Mouse (Mus musculus): Measurements from ENCODE around the gene Scd2. TPM values are rescaled to one million over a fixed set of nuclear protein-coding genes. Genes with fewer than 3 reads are reported as not detected.
"Not testable (repeated sequence)": the region's sequence is repeated elsewhere in the genome, so short reads cannot be mapped to it uniquely, and the experiment has no call there.

Scd2 gene
- total and polyA plus RNA-seq, 3 experiments = 97.6 to 710 (median 649) TPM

GRCm38 (mm10) chr19:44318545-44318944, 25.1 kb downstream of the Scd2 start:
- no peaks in the 10 kb centered on the region for H3K9me3 ChIP-seq (replicated peaks)
- H3K27me3 ChIP-seq (ENCODE audit: insufficient read depth, low read length) = no peaks in the 10 kb centered on the region
- H3K4me1 ChIP-seq (ENCODE audit: insufficient read depth, low read depth, low read length) = peaks cover 22% of the 10 kb centered on the region
- H3K4me3 ChIP-seq (ENCODE audit: low read depth, low read length) = no peak overlapping the region
- DNase-seq (ENCODE audit: low spot score) (no peak), ATAC-seq (ENCODE audit: extremely low read depth, insufficient number of reproducible peaks, low FRiP score, poor library complexity, severe bottlenecking) (no peak)
- no peak for TF ChIP-seq POLR2AphosphoS5 (IDR thresholded peaks at IDR 0.05; ENCODE audit: insufficient replicate concordance, low read depth, low read length)
- no peak for TF ChIP-seq GATA2 (IDR thresholded peaks at IDR 0.05; ENCODE audit: borderline replicate concordance, low read depth, low read length)
- no peak for TF ChIP-seq CTCF (IDR thresholded peaks at IDR 0.05; ENCODE audit: low read depth, low read length)
- no peak for TF ChIP-seq GATA1 (IDR thresholded peaks at IDR 0.05; ENCODE audit: borderline replicate concordance, low read length)
- no peak for TF ChIP-seq TAL1 (conservative IDR thresholded peaks at IDR 0.05; ENCODE audit: low read depth, low read length)
- H3K36me3 ChIP-seq (replicated peaks) = peaks cover 9% of the 10 kb centered on the region

- Histone ChIP-seq H3K36me3 (replicated peaks) (peaks cover 4% of the 10 kb centered on the region), H3K4me1 (ENCODE audit: insufficient read depth, low read depth, low read length) (peaks cover 10% of the 10 kb centered on the region), H3K9me3 (replicated peaks) (no peaks in the 10 kb centered on the region), H3K4me3 (ENCODE audit: low read depth, low read length) (no peak overlapping the region), H3K27me3 (ENCODE audit: insufficient read depth, low read length) (no peaks in the 10 kb centered on the region)
- TF ChIP-seq GATA1 (IDR thresholded peaks at IDR 0.05; ENCODE audit: borderline replicate concordance, low read length) (no peak), TAL1 (conservative IDR thresholded peaks at IDR 0.05; ENCODE audit: low read depth, low read length) (no peak), POLR2AphosphoS5 (IDR thresholded peaks at IDR 0.05; ENCODE audit: insufficient replicate concordance, low read depth, low read length) (no peak), GATA2 (IDR thresholded peaks at IDR 0.05; ENCODE audit: borderline replicate concordance, low read depth, low read length) (no peak), CTCF (IDR thresholded peaks at IDR 0.05; ENCODE audit: low read depth, low read length) (no peak)
- no peak for ATAC-seq (ENCODE audit: extremely low read depth, insufficient number of reproducible peaks, low FRiP score, poor library complexity, severe bottlenecking)
- DNase-seq (ENCODE audit: low spot score) = no peak
Measured at GRCm38 (mm10) chr19:44320316-44320715, 26.8 kb downstream of the Scd2 start.

GRCm38 (mm10) chr19:44321201-44321600, 27.7 kb downstream of the Scd2 start:
- no peaks in the 10 kb centered on the region for H3K9me3 ChIP-seq (replicated peaks)
- DNase-seq (ENCODE audit: low spot score) = no peak
- no peak overlapping the region for H3K4me3 ChIP-seq (ENCODE audit: low read depth, low read length)
- H3K36me3 ChIP-seq (replicated peaks) = peaks cover 4% of the 10 kb centered on the region
- peaks cover 10% of the 10 kb centered on the region for H3K4me1 ChIP-seq (ENCODE audit: insufficient read depth, low read depth, low read length)
- no peak for TF ChIP-seq GATA1 (IDR thresholded peaks at IDR 0.05; ENCODE audit: borderline replicate concordance, low read length)
- TF ChIP-seq CTCF (IDR thresholded peaks at IDR 0.05; ENCODE audit: low read depth, low read length) = no peak
- no peak for TF ChIP-seq POLR2AphosphoS5 (IDR thresholded peaks at IDR 0.05; ENCODE audit: insufficient replicate concordance, low read depth, low read length)
- no peak for TF ChIP-seq GATA2 (IDR thresholded peaks at IDR 0.05; ENCODE audit: borderline replicate concordance, low read depth, low read length)
- TF ChIP-seq TAL1 (conservative IDR thresholded peaks at IDR 0.05; ENCODE audit: low read depth, low read length) = no peak
- H3K27me3 ChIP-seq (ENCODE audit: insufficient read depth, low read length) = no peaks in the 10 kb centered on the region
- ATAC-seq (ENCODE audit: extremely low read depth, insufficient number of reproducible peaks, low FRiP score, poor library complexity, severe bottlenecking) = no peak

- no peaks in the 10 kb centered on the region for H3K9me3 ChIP-seq (replicated peaks)
- TF ChIP-seq POLR2AphosphoS5 (IDR thresholded peaks at IDR 0.05; ENCODE audit: insufficient replicate concordance, low read depth, low read length) = no peak
- no peak for TF ChIP-seq TAL1 (conservative IDR thresholded peaks at IDR 0.05; ENCODE audit: low read depth, low read length)
- no peak for TF ChIP-seq GATA2 (IDR thresholded peaks at IDR 0.05; ENCODE audit: borderline replicate concordance, low read depth, low read length)
- no peaks in the 10 kb centered on the region for H3K27me3 ChIP-seq (ENCODE audit: insufficient read depth, low read length)
- DNase-seq (ENCODE audit: low spot score) = no peak
- no peak overlapping the region for H3K4me3 ChIP-seq (ENCODE audit: low read depth, low read length)
- H3K4me1 ChIP-seq (ENCODE audit: insufficient read depth, low read depth, low read length) = peaks cover 7% of the 10 kb centered on the region
- no peak for ATAC-seq (ENCODE audit: extremely low read depth, insufficient number of reproducible peaks, low FRiP score, poor library complexity, severe bottlenecking)
- H3K36me3 ChIP-seq (replicated peaks) = peaks cover 4% of the 10 kb centered on the region
Measured at GRCm38 (mm10) chr19:44321631-44322030, 28.2 kb downstream of the Scd2 start.

GRCm38 (mm10) chr19:44329566-44329965, 36.1 kb downstream of the Scd2 start:
- DNase-seq (ENCODE audit: low spot score) = no peak

GRCm38 (mm10) chr19:44331128-44331527, 37.7 kb downstream of the Scd2 start:
- not testable (repeated sequence) for H3K4me3 ChIP-seq (ENCODE audit: low read depth, low read length); H3K36me3 ChIP-seq (replicated peaks); H3K4me1 ChIP-seq (ENCODE audit: insufficient read depth, low read depth, low read length); ATAC-seq (ENCODE audit: extremely low read depth, insufficient number of reproducible peaks, low FRiP score, poor library complexity, severe bottlenecking); DNase-seq (ENCODE audit: low spot score); H3K9me3 ChIP-seq (replicated peaks)
- H3K27me3 ChIP-seq (ENCODE audit: insufficient read depth, low read length) = peaks cover 21% of the 10 kb centered on the region

More at GRCm38 (mm10) chr19:44329566-44329965, 36.1 kb downstream of the Scd2 start:
- no peak for ATAC-seq (ENCODE audit: extremely low read depth, insufficient number of reproducible peaks, low FRiP score, poor library complexity, severe bottlenecking)
- Histone ChIP-seq H3K9me3 (replicated peaks) (no peaks in the 10 kb centered on the region), H3K36me3 (replicated peaks) (no peaks in the 10 kb centered on the region), H3K27me3 (ENCODE audit: insufficient read depth, low read length) (peaks cover 14% of the 10 kb centered on the region), H3K4me1 (ENCODE audit: insufficient read depth, low read depth, low read length) (peaks cover 5% of the 10 kb centered on the region; the same call in 1 of the 2 replicates), H3K4me3 (ENCODE audit: low read depth, low read length) (no peak overlapping the region)
- no peak for TF ChIP-seq GATA1 (IDR thresholded peaks at IDR 0.05; ENCODE audit: borderline replicate concordance, low read length)
- TF ChIP-seq POLR2AphosphoS5 (IDR thresholded peaks at IDR 0.05; ENCODE audit: insufficient replicate concordance, low read depth, low read length) = no peak
- no peak for TF ChIP-seq TAL1 (conservative IDR thresholded peaks at IDR 0.05; ENCODE audit: low read depth, low read length)
- TF ChIP-seq CTCF (IDR thresholded peaks at IDR 0.05; ENCODE audit: low read depth, low read length) = no peak
- no peak for TF ChIP-seq GATA2 (IDR thresholded peaks at IDR 0.05; ENCODE audit: borderline replicate concordance, low read depth, low read length)

- Histone ChIP-seq H3K4me1 (ENCODE audit: insufficient read depth, low read depth, low read length) (peaks cover 5% of the 10 kb centered on the region; the same call in 1 of the 2 replicates), H3K4me3 (ENCODE audit: low read depth, low read length) (no peak overlapping the region), H3K9me3 (replicated peaks) (no peaks in the 10 kb centered on the region), H3K36me3 (replicated peaks) (no peaks in the 10 kb centered on the region), H3K27me3 (ENCODE audit: insufficient read depth, low read length) (peaks cover 21% of the 10 kb centered on the region)
- no peak for ATAC-seq (ENCODE audit: extremely low read depth, insufficient number of reproducible peaks, low FRiP score, poor library complexity, severe bottlenecking)
- no peak for DNase-seq (ENCODE audit: low spot score)
- TF ChIP-seq GATA1 (IDR thresholded peaks at IDR 0.05; ENCODE audit: borderline replicate concordance, low read length) (no peak), GATA2 (IDR thresholded peaks at IDR 0.05; ENCODE audit: borderline replicate concordance, low read depth, low read length) (no peak), TAL1 (conservative IDR thresholded peaks at IDR 0.05; ENCODE audit: low read depth, low read length) (no peak), POLR2AphosphoS5 (IDR thresholded peaks at IDR 0.05; ENCODE audit: insufficient replicate concordance, low read depth, low read length) (no peak), CTCF (IDR thresholded peaks at IDR 0.05; ENCODE audit: low read depth, low read length) (no peak)
Measured at GRCm38 (mm10) chr19:44331911-44332310, 38.4 kb downstream of the Scd2 start.
